Mouse (Mus musculus) liver, embryonic 14.5 days (tissue): ENCODE measurements around the gene Anxa6.

Experiments used
- CTCF ChIP-seq: IDR thresholded peaks from 2 replicates; pipeline ENCODE4 v1.5.1; 2016; ENCODE audit warnings: antibody characterized with exemption, low read depth, control low read depth
- EP300 ChIP-seq: IDR thresholded peaks from 2 replicates; pipeline ENCODE4 v1.6.1; 2016; ENCODE audit warnings: antibody characterized with exemption, low read depth

GRCm38 (mm10) chr11:55021859-55022258, 11.4 kb downstream of the Anxa6 start:
- TF ChIP-seq EP300 (no peak), CTCF (no peak)
